Mouse (Mus musculus): ENCODE results near the gene Rictor. TPM values are rescaled to one million over a fixed set of nuclear protein-coding genes. Genes with fewer than 3 reads are reported as not detected.
"Not testable (repeated sequence)": the region's sequence is repeated elsewhere in the genome, so short reads cannot be mapped to it uniquely, and the experiment has no call there.

Gene Rictor
- polyA plus RNA-seq, 1 experiment from 2014 or later = 46.8 TPM

- Histone ChIP-seq H3K4me1 (no peaks in the 10 kb centered on the region), H3K4me3 (no peak overlapping the region), H3K36me3 (peaks cover 10% of the 10 kb centered on the region; the same call in 1 of the 2 replicates), H3K9ac (no peak overlapping the region), H3K4me2 (replicated peaks) (no peak overlapping the region), H3K9me3 (no peaks in the 10 kb centered on the region), H3K27me3 (no peaks in the 10 kb centered on the region), H3K27ac (no peak overlapping the region)
- 83% methylated on average over 13 of the region's 13 CpGs for WGBS
- no peak for ATAC-seq (ENCODE audit: insufficient number of reproducible peaks, insufficient read depth, low FRiP score, low TSS enrichment)
Measured at GRCm38 (mm10) chr15:6742337-6743025, 34.3 kb downstream of the Rictor start.

GRCm38 (mm10) chr15:6743723-6744122 is 35.5 kb downstream of the Rictor start:
- no peak for ATAC-seq (ENCODE audit: insufficient number of reproducible peaks, insufficient read depth, low FRiP score, low TSS enrichment)
- H3K9ac ChIP-seq = no peak overlapping the region
- no peak overlapping the region for H3K27ac ChIP-seq
- H3K27me3 ChIP-seq = no peaks in the 10 kb centered on the region
- no peak overlapping the region for H3K4me2 ChIP-seq (replicated peaks)
- peaks cover 11% of the 10 kb centered on the region for H3K36me3 ChIP-seq
- H3K4me3 ChIP-seq = no peak overlapping the region
- 49% methylated on average over 8 of the region's 8 CpGs for WGBS
- H3K9me3 ChIP-seq = no peaks in the 10 kb centered on the region
- H3K4me1 ChIP-seq = no peaks in the 10 kb centered on the region

- 70% methylated on average over 8 of the region's 8 CpGs for WGBS
Measured at GRCm38 (mm10) chr15:6746301-6746983, 38.3 kb downstream of the Rictor start.

GRCm38 (mm10) chr15:6747001-6747400 is 38.8 kb downstream of the Rictor start:
- Histone ChIP-seq H3K4me3 (no peak overlapping the region), H3K4me1 (no peaks in the 10 kb centered on the region)
- 90% methylated on average over 9 of the region's 9 CpGs for WGBS

More at GRCm38 (mm10) chr15:6746301-6746983, 38.3 kb downstream of the Rictor start:
- not testable (repeated sequence) for H3K9ac ChIP-seq; H3K4me3 ChIP-seq; H3K4me1 ChIP-seq; H3K4me2 ChIP-seq (replicated peaks); H3K36me3 ChIP-seq; ATAC-seq (ENCODE audit: insufficient number of reproducible peaks, insufficient read depth, low FRiP score, low TSS enrichment); H3K27me3 ChIP-seq; H3K27ac ChIP-seq; H3K9me3 ChIP-seq

GRCm38 (mm10) chr15:6754400-6754799 is 46.2 kb downstream of the Rictor start:
- peaks cover 16% of the 10 kb centered on the region for H3K36me3 ChIP-seq
- ATAC-seq (ENCODE audit: insufficient number of reproducible peaks, insufficient read depth, low FRiP score, low TSS enrichment) = no peak
- WGBS = 98% methylated on average over 2 of the region's 2 CpGs
- no peaks in the 10 kb centered on the region for H3K27me3 ChIP-seq
- H3K4me2 ChIP-seq (replicated peaks) = no peak overlapping the region
- H3K4me3 ChIP-seq = no peak overlapping the region
- no peak overlapping the region for H3K9ac ChIP-seq
- no peaks in the 10 kb centered on the region for H3K9me3 ChIP-seq
- no peak overlapping the region for H3K27ac ChIP-seq
- H3K4me1 ChIP-seq = no peaks in the 10 kb centered on the region

More at GRCm38 (mm10) chr15:6747001-6747400, 38.8 kb downstream of the Rictor start:
- no peaks in the 10 kb centered on the region for H3K27me3 ChIP-seq
- H3K4me2 ChIP-seq (replicated peaks) = no peak overlapping the region
- H3K9ac ChIP-seq = no peak overlapping the region
- no peak for ATAC-seq (ENCODE audit: insufficient number of reproducible peaks, insufficient read depth, low FRiP score, low TSS enrichment)
- H3K36me3 ChIP-seq = peaks cover 3% of the 10 kb centered on the region
- H3K9me3 ChIP-seq = no peaks in the 10 kb centered on the region
- no peak overlapping the region for H3K27ac ChIP-seq

- no peak overlapping the region for H3K4me2 ChIP-seq (replicated peaks)
- no peaks in the 10 kb centered on the region for H3K9me3 ChIP-seq
- no peak overlapping the region for H3K27ac ChIP-seq
- no peak for ATAC-seq (ENCODE audit: insufficient number of reproducible peaks, insufficient read depth, low FRiP score, low TSS enrichment)
- 83% methylated on average over 3 of the region's 3 CpGs for WGBS
- H3K4me3 ChIP-seq = no peak overlapping the region
- no peaks in the 10 kb centered on the region for H3K4me1 ChIP-seq
- peaks cover 51% of the 10 kb centered on the region for H3K36me3 ChIP-seq
- H3K27me3 ChIP-seq = no peaks in the 10 kb centered on the region
- no peak overlapping the region for H3K9ac ChIP-seq
Measured at GRCm38 (mm10) chr15:6772265-6772664, 64.1 kb downstream of the Rictor start.

- no peaks in the 10 kb centered on the region for H3K27me3 ChIP-seq
- H3K4me2 ChIP-seq (replicated peaks) = no peak overlapping the region
- H3K36me3 ChIP-seq = peaks cover 64% of the 10 kb centered on the region
- WGBS = 93% methylated on average over 10 of the region's 10 CpGs
- no peaks in the 10 kb centered on the region for H3K4me1 ChIP-seq
- no peak overlapping the region for H3K9ac ChIP-seq
- no peak for ATAC-seq (ENCODE audit: insufficient number of reproducible peaks, insufficient read depth, low FRiP score, low TSS enrichment)
- no peak overlapping the region for H3K4me3 ChIP-seq
- no peaks in the 10 kb centered on the region for H3K9me3 ChIP-seq
- H3K27ac ChIP-seq = no peak overlapping the region
Measured at GRCm38 (mm10) chr15:6786212-6786611, 78.0 kb downstream of the Rictor start.

- H3K4me2 ChIP-seq (replicated peaks) = no peak overlapping the region
- no peak overlapping the region for H3K27ac ChIP-seq
- H3K9me3 ChIP-seq = no peaks in the 10 kb centered on the region
- H3K4me3 ChIP-seq = no peak overlapping the region
- H3K4me1 ChIP-seq = no peaks in the 10 kb centered on the region
- H3K9ac ChIP-seq = no peak overlapping the region
- 93% methylated on average over 10 of the region's 10 CpGs for WGBS
- ATAC-seq (ENCODE audit: insufficient number of reproducible peaks, insufficient read depth, low FRiP score, low TSS enrichment) = no peak
- peaks cover 67% of the 10 kb centered on the region for H3K36me3 ChIP-seq
- no peaks in the 10 kb centered on the region for H3K27me3 ChIP-seq
Measured at GRCm38 (mm10) chr15:6787236-6787635, 79.1 kb downstream of the Rictor start.

GRCm38 (mm10) chr15:6790011-6790410 is 81.8 kb downstream of the Rictor start:
- Histone ChIP-seq H3K4me3 (no peak overlapping the region), H3K27me3 (no peaks in the 10 kb centered on the region), H3K4me2 (replicated peaks) (no peak overlapping the region), H3K9ac (no peak overlapping the region), H3K4me1 (no peaks in the 10 kb centered on the region), H3K36me3 (peaks cover 72% of the 10 kb centered on the region), H3K9me3 (no peaks in the 10 kb centered on the region), H3K27ac (no peak overlapping the region)
- 92% methylated on average over 7 of the region's 7 CpGs for WGBS
- ATAC-seq (ENCODE audit: insufficient number of reproducible peaks, insufficient read depth, low FRiP score, low TSS enrichment) = no peak

GRCm38 (mm10) chr15:6791648-6792047 is 83.5 kb downstream of the Rictor start:
- Histone ChIP-seq H3K9ac (no peak overlapping the region), H3K9me3 (no peaks in the 10 kb centered on the region), H3K4me3 (no peak overlapping the region), H3K4me1 (no peaks in the 10 kb centered on the region), H3K27ac (no peak overlapping the region), H3K4me2 (replicated peaks) (no peak overlapping the region), H3K36me3 (peaks cover 77% of the 10 kb centered on the region), H3K27me3 (no peaks in the 10 kb centered on the region)
- no peak for ATAC-seq (ENCODE audit: insufficient number of reproducible peaks, insufficient read depth, low FRiP score, low TSS enrichment)
- 92% methylated on average over 11 of the region's 11 CpGs for WGBS

GRCm38 (mm10) chr15:6792846-6793245 is 84.7 kb downstream of the Rictor start:
- no peaks in the 10 kb centered on the region for H3K4me1 ChIP-seq
- no peak overlapping the region for H3K9ac ChIP-seq
- no peak overlapping the region for H3K27ac ChIP-seq
- ATAC-seq (ENCODE audit: insufficient number of reproducible peaks, insufficient read depth, low FRiP score, low TSS enrichment) = no peak
- 89% methylated on average over 7 of the region's 7 CpGs for WGBS
- peaks cover 76% of the 10 kb centered on the region for H3K36me3 ChIP-seq
- H3K4me2 ChIP-seq (replicated peaks) = no peak overlapping the region
- H3K9me3 ChIP-seq = no peaks in the 10 kb centered on the region
- H3K27me3 ChIP-seq = no peaks in the 10 kb centered on the region
- no peak overlapping the region for H3K4me3 ChIP-seq

GRCm38 (mm10) chr15:6801212-6801611 is 93.0 kb downstream of the Rictor start:
- H3K4me2 ChIP-seq (replicated peaks); H3K4me1 ChIP-seq; H3K27ac ChIP-seq; H3K9ac ChIP-seq; H3K4me3 ChIP-seq; H3K9me3 ChIP-seq; H3K27me3 ChIP-seq; ATAC-seq (ENCODE audit: insufficient number of reproducible peaks, insufficient read depth, low FRiP score, low TSS enrichment): not testable (repeated sequence)
- 96% methylated on average over 8 of the region's 8 CpGs for WGBS
- peaks cover 25% of the 10 kb centered on the region for H3K36me3 ChIP-seq

Data from embryonic facial prominence, embryonic 12.5 days (tissue).